Mouse (Mus musculus) heart, adult 18-20 months (tissue): ENCODE data around the gene Prrx1. TPM values are rescaled to one million over a fixed set of nuclear protein-coding genes. Genes with fewer than 3 reads are reported as not detected.

Source experiments
- DNase-seq, 2 experiments: peaks; one replicate each; pipeline ENCODE4 v3.0.0; 2021 to 2022; ENCODE audit warnings: mixed read lengths in 1 of 2
- total RNA-seq, 2 experiments: library from RNA; stranded (reverse); gene quantifications; 2 replicates each; pipeline ENCODE4 v1.2.3; 2021

Prrx1 gene
- total RNA-seq, 2 experiments from 2014 or later: 26.3 to 30.7 TPM

- DNase-seq: peak; percentile 70 to 81
Observed at GRCm38 (mm10) chr1:163311861-163312811, 1.4 kb downstream of the Prrx1 start.

GRCm38 (mm10) chr1:163311006-163311836, 2.3 kb downstream of the Prrx1 start:
- DNase-seq: peak; percentile 16 to 51

- DNase-seq: no peak
Observed at GRCm38 (mm10) chr1:163310023-163310754, 3.3 kb downstream of the Prrx1 start.

- no peak for DNase-seq
Observed at GRCm38 (mm10) chr1:163309466-163309865, 4.0 kb downstream of the Prrx1 start.

GRCm38 (mm10) chr1:163308631-163309030, 4.9 kb downstream of the Prrx1 start:
- DNase-seq: no peak

GRCm38 (mm10) chr1:163307706-163308105, 5.8 kb downstream of the Prrx1 start:
- DNase-seq: no peak

- DNase-seq: no peak
Observed at GRCm38 (mm10) chr1:163305956-163306355, 7.6 kb downstream of the Prrx1 start.

- DNase-seq: no peak
Observed at GRCm38 (mm10) chr1:163304837-163305236, 8.7 kb downstream of the Prrx1 start.

GRCm38 (mm10) chr1:163302292-163302691, 11.2 kb downstream of the Prrx1 start:
- no peak for DNase-seq

GRCm38 (mm10) chr1:163293152-163293551, 20.4 kb downstream of the Prrx1 start:
- no peak for DNase-seq

GRCm38 (mm10) chr1:163291925-163292324, 21.6 kb downstream of the Prrx1 start:
- no peak for DNase-seq

- DNase-seq: no peak
Observed at GRCm38 (mm10) chr1:163289131-163289530, 24.4 kb downstream of the Prrx1 start.

GRCm38 (mm10) chr1:163285539-163285938, 28.0 kb downstream of the Prrx1 start:
- DNase-seq: no peak

GRCm38 (mm10) chr1:163285136-163285535, 28.4 kb downstream of the Prrx1 start:
- DNase-seq: no peak

- DNase-seq: no peak
Observed at GRCm38 (mm10) chr1:163283980-163284635, 29.4 kb downstream of the Prrx1 start.

- DNase-seq: peak; percentile 56 to 76
Observed at GRCm38 (mm10) chr1:163281450-163282198, 31.9 kb downstream of the Prrx1 start.

- no peak for DNase-seq
Observed at GRCm38 (mm10) chr1:163280842-163281122, 32.7 kb downstream of the Prrx1 start.

GRCm38 (mm10) chr1:163280097-163280841, 33.2 kb downstream of the Prrx1 start:
- DNase-seq: peak in 1 of 2 experiments; percentile 38

GRCm38 (mm10) chr1:163277069-163277468, 36.4 kb downstream of the Prrx1 start:
- DNase-seq: no peak

- DNase-seq: no peak
Observed at GRCm38 (mm10) chr1:163274919-163275318, 38.6 kb downstream of the Prrx1 start.
